Mouse (Mus musculus) mesoderm, embryonic 11.5 days (tissue): Measurements from ENCODE around the gene Pax4.

Experiments used
- DNase-seq: peaks from one replicate; pipeline ENCODE4 v3.0.0-alpha.2; 2012; ENCODE audit warnings: low read depth, low spot score

The Pax4 gene

DNA sequence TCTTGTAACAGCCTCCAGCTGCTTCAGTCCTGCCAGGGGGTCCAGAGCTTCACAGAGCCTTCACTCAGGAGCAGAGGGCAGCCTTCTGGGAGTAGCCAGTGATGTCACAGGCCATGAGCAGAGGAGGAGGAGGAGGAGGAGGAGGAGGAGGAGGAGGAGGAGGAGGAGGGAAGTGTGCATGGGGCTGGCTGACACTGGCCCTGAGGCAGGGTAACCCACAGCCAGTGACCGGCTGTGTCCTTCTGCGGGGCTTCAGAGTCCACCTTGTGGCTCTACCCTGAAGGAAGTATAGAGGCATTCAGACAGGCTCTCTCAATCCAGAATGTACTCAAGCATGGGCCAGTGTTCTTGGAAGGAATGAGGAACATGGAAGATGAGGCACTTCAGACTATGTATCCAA lies at the start of gene Pax4:
Gene Pax4, minus strand, starts transcription at position 101 of the 400 bp plus-strand sequence.
- DNase-seq, result no peak

DNA sequence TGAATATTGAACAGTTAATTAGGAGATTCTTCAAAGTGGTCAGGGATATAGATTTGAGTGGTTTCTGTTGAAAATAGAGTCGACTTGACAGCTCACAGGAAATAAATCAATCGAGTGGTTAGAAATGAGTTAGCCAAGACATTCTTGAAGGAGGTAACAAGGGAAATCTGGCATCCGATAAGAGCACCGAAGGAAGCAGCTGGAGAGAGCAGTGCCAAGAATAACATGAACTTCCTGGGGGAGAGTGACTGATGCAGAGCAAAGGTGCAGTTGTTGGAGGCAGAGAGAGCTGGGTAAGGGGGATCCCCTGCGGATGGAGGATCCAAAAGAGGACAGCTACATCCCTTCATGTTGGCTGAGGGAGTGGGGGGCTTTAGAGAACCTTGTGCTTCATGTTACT lies 48.7 kb upstream of the Pax4 start:
- peak; percentile 6 for DNase-seq

DNA sequence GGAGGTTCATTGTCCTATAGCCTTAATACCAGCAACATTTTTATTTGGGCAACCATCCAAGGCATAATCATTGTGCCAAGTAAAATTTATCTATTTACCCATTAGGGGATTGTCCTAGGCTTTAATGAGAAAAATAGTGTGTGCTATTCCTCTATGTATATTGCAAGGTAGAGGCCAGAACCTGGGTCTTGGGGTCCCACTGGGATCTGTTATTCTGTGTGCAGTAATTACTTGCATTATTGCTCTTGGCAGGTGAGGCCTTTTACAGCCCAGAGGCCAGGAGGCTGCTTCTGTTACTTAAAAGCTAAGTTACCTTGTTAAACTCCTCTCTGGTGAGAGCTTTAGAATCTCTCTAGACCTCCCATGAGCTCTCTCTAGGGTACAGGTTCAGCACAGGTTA lies 42.0 kb upstream of the Pax4 start:
- no peak for DNase-seq

DNA sequence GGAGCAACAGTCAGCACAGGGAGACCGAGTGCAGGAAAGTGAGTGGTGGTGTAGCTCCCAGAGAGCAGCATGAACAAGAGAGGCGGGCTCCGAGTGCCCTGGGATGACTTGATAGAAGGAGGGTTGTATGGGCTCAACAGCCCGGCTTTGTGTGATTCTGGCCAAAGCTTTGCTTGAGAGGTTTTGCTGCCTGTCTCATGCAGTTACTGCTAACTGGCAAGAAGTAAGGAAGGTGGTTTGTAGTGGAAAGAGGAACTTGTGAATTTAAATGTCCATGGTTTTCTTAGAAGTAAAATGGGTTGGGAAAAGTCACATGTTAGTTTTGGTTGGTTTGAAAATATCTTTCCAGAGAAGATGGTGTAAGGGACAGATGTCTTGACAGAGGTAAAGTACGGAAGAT lies 41.5 kb upstream of the Pax4 start:
- DNase-seq, result no peak

DNA sequence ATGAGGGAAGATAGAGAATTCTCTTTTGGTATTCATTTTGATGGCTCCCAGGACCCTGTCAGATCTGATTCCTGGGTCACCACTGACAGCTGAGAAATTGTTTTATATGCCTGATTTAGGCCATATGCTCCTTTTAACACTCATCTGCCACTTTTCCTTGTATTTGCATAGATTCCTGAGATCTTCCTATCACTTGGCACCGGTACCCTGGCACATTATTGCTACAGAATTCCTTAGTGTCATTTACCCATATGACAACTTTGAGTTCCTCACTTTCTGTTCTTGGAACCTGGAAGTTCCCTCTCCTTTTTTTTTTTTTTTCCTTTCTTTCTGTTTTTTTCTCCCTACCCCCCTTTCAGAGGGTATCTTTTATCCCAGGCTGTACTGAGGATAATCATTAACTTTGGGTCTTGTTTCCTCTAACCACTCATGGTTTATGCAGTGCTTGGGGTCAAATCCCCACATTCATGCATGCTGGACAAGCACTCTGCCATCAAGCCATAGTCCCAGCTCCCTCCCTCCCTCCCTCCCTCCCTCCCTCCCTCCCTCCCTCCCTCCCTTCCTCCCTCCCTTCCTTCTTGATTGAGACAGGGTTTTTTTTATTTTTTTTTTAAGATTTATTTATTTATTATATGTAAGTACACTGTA lies 39.2 kb upstream of the Pax4 start:
- DNase-seq, result no peak

DNA sequence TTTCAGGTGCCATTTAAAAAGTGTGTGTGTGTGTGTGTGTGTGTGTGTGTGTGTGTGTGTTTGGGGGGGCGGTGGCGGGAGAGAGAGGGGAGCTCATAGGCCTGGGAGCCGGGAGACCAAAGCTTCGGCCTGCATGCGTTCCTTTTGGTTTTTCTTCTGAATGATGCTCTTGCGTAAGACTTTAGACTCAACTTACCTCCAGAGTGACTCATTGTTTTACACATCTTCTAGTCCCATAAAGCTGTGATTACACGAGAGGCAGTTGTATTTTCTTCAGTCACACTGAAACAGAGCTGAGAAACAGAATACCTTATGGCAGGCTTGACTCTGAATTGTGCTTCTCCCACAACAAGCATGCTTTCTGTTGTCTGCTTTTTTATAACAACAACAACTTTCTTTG lies 37.8 kb upstream of the Pax4 start:
- DNase-seq, result no peak

DNA sequence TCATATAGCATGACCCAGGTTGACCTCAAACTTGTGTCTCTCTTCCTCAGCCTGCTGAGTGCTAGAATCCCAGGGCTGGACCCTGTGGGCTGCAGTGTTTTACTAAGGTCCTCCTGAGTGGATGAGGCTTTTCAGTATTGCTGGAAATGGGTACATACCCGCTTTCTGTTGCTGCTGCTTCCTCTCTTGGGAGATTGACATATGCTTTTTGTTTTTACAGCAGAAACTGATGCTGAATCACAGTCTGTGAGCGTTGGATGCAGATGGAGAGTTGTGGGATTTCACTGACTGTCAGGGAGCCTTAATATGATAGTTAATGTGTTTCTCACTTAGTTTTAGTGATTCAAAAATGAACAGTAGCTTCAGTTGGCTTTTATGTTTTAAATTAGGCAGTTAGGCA lies 37.3 kb upstream of the Pax4 start:
- no peak for DNase-seq

DNA sequence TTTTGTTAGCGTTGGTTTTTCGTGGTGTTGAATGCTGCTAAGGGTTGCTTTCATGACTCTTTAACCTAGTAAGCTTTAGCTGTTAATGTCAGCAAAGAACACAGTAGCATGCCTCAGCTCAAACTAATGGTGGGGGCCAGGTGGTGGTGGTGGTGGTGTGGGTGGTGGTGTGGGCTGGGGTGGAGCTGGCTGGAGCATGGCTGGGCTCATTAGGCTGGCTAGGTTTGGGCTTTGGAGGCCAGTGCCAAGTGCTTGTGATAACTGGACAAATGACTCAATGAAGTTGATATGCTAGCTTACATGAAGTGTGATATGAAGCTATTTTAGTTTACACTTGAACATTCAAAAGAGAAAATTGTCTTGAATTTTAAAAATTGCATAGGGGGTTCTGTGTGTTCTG lies 36.9 kb upstream of the Pax4 start:
- no peak for DNase-seq

DNA sequence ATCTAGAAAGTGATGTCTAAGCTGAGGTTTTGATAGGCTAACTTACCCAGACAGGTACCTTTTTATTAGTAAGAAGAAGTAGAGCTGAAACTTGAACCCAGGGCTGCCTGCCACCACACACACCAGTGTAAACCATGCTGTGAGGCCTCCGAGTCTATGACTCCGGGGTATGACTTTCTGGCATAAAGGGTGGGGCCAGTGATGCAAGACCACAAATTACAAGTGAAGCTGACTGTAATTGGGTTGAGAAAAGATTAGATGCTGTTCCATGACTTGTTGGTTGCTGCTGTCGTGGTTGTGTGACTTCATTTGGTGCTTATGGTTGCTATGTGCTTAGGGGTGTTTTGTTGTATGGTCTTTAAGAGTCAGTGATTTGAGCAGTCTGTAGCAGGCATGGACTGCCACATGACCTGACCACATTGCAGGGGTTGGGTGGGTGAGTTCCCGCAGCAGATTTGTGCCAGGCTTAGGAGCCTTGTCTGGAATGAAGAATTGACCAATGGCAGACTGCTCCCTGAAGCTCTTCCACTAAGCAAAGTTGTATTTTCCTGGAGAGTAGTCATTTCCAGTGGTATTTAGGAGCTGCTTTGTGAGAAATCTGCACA lies 33.7 kb upstream of the Pax4 start:
- no peak for DNase-seq

DNA sequence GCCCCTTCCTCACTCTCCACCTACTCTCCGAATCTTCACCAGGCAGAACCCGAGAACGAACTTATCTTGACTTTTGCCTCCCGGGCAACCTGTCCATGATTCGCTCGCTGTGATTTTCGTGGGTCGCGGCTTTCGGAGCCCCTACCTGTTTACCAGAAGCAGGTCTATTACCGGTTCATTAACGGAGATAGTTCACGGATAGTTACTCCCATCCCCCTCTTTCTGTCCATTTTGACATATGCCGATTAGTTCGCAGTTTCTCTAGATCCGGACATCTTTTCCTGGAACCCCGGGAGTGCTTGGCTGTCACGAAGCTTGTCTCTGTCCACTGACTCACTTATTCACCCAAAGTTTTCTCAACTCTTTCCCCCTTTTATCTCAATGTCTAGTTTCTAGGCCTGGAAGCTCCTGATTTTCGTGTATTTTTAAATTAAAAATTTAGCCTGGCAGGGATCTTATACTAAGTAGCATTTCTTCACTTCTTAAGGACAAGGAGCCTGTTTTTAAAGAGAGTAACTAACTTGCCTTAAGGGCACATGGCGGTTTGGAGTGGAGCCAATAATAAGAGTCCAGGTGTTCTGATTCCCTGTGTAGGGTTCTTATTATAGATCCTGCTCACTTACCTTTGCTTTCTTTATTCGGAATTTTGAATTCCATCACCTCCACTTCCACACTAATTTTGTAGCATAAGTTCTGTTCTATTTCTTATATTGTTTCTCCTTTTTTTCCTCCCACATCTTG lies 31.8 kb upstream of the Pax4 start:
- DNase-seq, result no peak

DNA sequence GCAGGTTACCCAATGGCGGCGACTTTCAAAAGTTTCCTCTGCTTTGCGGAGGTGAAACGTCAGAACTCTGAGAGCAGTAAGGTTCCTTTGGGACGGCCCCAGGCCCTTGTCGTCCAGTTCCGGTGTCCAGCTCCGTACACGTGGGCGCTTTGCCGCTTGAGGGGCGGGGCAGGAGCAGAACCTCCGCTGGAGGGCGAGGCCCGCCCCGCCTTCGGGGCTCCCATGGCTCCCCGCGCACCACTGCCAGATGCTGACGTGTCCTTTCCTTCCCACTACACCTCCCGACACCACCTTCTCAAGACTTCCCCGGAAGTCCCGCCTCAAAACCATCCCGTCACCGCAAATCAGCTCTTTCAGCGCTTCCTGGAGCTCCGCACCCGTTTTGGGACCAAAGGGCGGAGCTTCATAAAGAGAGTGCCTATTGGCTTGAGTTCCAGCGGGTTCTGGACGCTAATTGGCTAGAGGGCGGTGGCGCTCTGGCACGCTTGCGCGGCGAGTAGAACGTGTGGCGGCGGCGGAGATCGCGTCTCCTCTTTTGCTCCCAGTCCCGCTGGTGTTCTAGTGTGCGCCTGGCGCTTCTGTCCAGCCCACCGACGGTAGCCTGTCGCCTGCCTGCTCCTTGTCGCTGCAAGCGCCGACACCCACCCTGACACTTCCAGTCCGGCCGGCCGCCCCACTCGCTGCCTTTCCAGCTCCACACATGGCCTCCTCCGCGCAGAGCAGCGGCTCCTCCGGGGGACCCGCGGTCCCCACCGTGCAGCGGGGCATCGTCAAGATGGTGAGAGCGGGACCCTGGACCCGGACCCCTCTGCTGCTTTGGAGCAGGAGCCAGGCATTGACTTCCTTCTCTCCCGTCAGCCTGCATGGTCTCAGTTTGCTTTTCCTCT lies 31.0 kb upstream of the Pax4 start:
- peak; percentile 100 for DNase-seq

DNA sequence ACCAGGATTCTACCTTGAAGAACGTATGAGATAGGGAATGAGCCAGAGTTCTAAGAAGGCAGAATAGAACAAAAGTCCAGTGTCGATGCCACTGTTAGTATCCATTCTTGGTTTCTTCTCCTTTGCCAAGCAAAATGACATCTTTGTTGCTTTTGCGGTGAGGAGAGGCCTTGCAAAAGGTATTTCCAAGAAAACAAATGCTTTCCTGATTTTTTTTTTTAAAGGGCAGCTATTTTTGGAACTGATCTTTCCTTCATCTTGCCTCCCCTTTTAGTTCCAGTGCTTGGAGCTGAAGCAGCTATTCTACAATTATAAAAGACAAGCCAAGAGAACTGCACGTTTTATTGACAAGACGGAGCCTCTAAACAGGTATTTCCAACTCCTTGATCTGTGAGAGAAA lies 25.7 kb upstream of the Pax4 start, which contains the start of gene Snd1:
Gene Snd1, plus strand, starts transcription at position 301 of the 400 bp plus-strand sequence.
- no peak for DNase-seq

DNA sequence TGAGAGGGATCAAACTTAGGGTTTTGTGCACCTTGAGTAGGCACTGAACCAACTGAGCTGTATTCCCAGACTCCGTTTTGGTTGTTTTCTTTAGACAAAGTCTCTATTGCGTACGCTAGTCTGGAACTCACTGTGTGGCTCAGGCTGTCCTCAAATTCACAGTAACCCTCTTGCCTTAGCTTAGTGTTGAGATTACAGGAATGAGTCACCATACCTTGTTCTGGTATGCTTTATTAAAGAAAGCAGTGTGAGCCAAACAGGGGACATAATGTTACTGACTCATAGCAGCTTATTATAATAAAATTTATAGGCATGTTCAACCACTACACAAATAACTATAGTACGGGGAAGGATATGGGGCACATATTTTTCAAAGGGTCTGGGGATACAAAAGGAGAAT lies 25.1 kb upstream of the Pax4 start:
- DNase-seq, result no peak

DNA sequence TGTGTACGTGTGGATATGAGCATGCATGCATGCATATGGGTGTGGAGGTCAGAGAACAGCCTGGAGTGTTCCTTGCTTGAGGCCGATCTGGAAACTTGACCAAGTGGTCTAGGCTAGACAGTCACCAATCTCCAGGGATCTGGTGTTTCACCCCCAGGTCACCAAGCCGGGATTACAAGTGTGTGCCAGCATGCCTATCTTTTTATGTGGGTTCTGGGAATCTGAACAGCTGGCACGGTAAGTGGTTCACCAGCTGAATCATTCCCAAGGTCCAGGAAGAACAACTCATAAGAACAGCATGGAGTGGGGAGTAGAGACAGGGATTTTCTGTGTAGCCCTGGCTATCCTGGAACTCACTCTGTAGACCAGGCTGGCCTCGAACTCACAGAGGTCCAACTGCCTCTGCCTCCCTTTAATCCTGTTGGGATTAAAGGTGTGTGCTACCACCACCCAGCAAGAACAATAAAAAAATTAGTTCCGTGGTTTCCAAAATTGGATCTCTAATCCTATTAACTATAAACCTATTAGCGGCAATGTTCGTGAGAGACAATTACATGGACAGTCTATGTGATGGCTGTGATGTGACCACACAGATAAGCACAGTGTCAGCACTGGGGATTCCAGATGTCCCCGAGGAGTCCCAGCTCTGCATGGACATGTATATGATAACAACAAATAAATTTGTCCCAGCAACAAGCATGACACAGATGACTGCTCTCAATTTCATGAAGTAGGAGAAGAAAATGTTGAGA lies 22.3 kb upstream of the Pax4 start:
- no peak for DNase-seq

DNA sequence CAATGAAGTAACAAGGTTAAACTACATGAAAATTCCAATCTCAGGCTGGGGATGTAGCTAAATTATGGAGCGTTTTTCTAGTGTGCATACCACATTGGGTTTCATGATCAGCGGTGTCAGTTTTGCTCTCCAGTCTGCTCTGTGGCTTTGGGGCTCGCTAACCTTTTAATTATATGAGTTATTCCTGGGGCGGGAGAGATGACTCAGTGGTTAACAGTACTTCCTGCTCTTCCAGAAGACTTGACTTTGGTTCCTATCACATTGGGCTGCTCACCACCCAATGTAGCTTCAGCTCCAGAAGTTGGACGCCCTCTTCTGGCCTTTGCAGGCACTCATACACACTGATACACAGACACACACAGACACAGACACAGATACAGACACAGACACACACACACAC lies 21.5 kb upstream of the Pax4 start:
- no peak for DNase-seq

DNA sequence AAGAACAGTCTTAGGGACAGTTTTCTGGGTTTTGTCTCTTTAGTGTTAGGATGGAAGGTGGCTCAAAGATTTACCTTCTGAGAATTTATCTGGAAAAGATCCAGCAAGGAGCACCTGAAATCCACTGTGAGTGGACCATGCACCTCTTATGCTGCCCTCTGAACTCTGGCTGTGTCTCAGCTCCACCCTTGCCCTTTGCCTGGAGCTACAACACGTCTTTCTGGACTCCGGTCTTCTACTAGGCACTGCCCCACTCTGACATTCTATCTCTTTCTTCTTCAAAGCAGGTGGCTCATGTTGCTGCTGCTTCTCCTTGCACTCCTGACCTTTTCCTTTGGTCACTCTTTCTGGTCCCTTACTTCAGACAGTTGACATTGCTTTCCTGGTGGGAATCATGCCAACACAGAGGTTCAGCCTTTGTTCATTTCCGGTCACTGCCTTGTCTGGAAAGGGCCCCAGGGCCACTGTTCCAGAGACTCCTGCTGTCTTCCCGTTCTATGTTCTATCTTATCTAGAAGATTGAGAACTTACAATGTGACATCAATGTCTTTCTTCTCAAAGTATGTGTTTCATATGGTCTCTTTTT lies 21.0 kb upstream of the Pax4 start:
- DNase-seq, result no peak

DNA sequence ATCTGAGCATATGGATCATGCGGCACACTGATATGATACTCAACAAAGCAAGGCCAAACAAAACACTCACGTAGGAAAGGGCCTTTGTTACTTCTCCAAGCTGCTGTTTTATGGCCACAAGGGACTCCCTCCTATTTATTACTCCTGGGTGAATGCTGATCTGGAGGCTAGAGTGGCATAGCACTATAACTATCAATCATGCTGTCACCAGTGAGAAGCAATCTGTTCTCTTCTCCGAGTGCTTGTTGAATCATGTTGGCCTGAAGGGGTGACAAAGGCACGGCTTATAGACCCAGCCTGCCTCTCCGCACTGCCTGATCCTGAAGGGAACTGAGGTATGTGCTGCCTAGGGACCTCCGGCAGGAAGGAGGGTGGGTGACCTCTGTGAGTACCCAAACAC lies 15.5 kb upstream of the Pax4 start:
- peak; percentile 71 for DNase-seq

DNA sequence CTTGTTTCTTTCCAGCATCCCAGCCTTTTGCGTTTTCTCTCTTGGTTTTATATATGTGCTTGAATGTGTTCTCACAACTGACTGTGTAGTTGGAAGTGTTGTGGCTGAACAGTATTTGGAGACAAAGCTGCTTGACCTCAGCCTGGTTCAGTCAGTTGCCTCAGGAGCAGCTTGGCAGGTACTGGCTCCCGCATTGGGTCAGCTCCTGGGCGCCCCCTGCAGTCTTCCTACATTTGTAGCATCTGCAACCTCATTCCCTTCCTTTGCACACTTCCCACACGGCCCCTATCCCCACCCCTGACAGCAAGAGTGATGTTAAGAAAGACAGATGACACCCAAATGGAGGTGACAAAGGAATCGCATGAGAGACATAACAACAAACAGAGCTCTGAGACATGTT lies 11.4 kb upstream of the Pax4 start:
- DNase-seq, result peak; percentile 27

DNA sequence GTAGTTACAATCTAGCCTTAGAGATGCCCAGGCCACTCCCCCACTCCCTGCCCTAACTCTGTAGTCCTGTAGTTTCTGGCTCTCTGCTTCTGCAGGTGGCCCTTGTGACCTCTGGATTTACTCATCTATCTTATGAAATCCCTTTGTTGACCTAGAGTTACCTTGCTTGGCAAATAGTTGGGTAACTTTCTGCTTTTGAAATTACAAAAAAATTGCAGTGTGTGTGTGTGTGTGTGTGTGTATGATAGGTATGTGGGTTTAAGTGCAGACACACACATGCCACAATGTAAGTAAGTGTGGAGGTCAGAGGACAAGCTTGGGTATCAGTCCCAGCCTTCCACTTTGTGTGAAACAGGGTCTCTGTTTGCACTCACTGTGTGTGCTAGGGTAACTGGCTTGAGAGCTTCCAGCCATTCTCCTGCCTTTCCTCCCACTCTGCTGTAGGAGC lies 10.1 kb upstream of the Pax4 start:
- no peak for DNase-seq

DNA sequence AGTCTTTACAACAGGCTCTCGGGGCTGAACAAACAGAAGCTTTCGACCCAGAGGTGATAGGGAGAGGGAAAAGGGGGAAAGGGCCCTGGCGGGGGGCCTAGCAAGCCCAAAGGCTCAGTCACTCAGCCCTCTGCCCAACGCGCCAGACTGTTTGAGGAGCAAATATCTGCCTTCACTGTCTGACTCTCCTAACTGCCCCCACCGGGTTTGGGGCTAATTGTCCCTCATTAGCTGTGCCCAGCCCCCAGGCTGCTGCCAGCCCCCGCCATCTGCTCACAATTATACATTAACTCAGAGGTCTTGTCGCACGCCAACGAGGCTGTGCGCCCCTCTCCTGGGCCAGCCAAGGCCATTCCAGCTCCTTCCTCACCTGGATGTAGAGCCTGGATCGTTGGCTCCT lies 1.8 kb upstream of the Pax4 start:
- no peak for DNase-seq

DNA sequence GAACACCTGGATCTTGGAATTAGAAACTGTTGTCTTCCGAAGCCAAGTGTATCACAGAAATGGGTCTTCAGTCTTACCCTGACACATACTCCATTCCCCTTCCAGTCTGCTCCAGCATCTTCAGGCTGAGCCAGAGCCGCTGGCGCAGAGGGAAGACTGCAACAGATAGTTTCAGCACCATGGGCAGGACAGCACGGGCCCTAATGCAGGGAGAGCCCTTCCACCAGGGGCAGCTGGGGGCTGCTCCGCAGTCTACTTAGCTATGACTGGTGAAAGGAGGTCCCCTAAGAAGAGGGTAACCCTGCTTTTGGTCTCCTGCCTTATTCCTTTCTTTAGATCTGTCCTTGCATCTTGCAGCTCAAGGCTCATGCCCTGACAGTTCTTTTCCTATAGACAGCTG lies 1.3 kb upstream of the Pax4 start:
- DNase-seq, result peak; percentile 18
